Mouse (Mus musculus): ENCODE data around the gene Mrap.

DNA sequence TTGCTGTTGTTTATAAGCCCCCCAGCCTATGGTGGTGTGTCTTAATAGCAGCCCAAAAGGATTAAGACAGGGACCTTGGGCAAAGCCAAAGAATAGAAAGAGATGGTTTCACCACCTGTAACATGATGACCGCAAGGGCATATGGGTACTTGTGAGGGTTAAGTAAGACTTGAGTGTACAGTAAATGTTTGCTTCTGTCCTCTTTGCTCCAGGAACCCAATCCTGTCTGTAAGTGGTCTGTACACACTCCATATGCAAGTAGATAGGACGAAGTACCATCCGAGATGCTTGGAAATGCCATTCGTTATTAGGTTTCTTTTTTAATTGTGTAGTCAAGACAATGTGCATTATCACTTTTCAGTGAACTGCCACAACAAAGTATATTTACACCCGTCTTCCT, 44.4 kb upstream of the Mrap start:
- TF ChIP-seq CTCF (IDR thresholded peaks at IDR 0.05; ENCODE audit: low read depth, low read length) (no peak), EP300 (IDR thresholded peaks at IDR 0.05; ENCODE audit: insufficient read depth, low read depth, low read length) (no peak)
